Mouse (Mus musculus) MEL (cell line): Measurements from ENCODE around the gene Tex26. TPM values are rescaled to one million over a fixed set of nuclear protein-coding genes. Genes with fewer than 3 reads are reported as not detected.

Source experiments
- DNase-seq: peaks from one replicate; pipeline ENCODE4 v3.0.0; 2011; ENCODE audit warnings: low read depth, low spot score
- H3K27ac ChIP-seq: 2 replicates; pipeline ENCODE4 v1.5.1; 2012; ENCODE audit warnings: low read depth, mild to moderate bottlenecking, control low read depth, low read length, moderate library complexity; ENCODE audit not compliant: control insufficient read depth
- H3K27me3 ChIP-seq, 2 experiments: fragments of 150-350 bp in 1 of 2; sonication (generic) in 1 of 2; 2 replicates each; pipeline ENCODE4 v1.6.1; 2012; ENCODE audit warnings: low read length in 2 of 2, mild to moderate bottlenecking in 2 of 2, improper control_type of control experiment in 1 of 2, moderate library complexity in 1 of 2; ENCODE audit not compliant: insufficient read depth in 2 of 2, control insufficient read depth in 1 of 2
- H3K36me3 ChIP-seq, 2 experiments: 2 replicates each; pipeline ENCODE4 v1.6.1; 2012 to 2014; ENCODE audit warnings: low read length in 2 of 2, improper control_type of control experiment in 1 of 2, inconsistent platforms in 1 of 2, mild to moderate bottlenecking in 1 of 2; ENCODE audit not compliant: insufficient read depth in 2 of 2, control insufficient read depth in 1 of 2
- H3K4me1 ChIP-seq, 2 experiments: fragments of 150-350 bp in 1 of 2; sonication (generic) in 1 of 2; 2 replicates each; pipeline ENCODE4 v1.6.1; 2012; ENCODE audit warnings: low read length in 2 of 2, improper control_type of control experiment in 1 of 2, mild to moderate bottlenecking in 1 of 2; ENCODE audit not compliant: insufficient read depth in 2 of 2, control insufficient read depth in 1 of 2
- H3K4me3 ChIP-seq, 2 experiments: fragments of 150-350 bp in 1 of 2; sonication (generic) in 1 of 2; 2 replicates each; pipeline ENCODE4 v1.5.1; 2012; ENCODE audit warnings: low read depth in 2 of 2, low read length in 2 of 2, mild to moderate bottlenecking in 2 of 2, moderate library complexity in 2 of 2, control low read depth in 1 of 2, improper control_type of control experiment in 1 of 2; ENCODE audit not compliant: control insufficient read depth in 1 of 2, insufficient read depth in 1 of 2
- H3K79me2 ChIP-seq: 2 replicates; pipeline ENCODE4 v1.6.1; 2012; ENCODE audit warnings: mild to moderate bottlenecking, low read length, moderate library complexity; ENCODE audit not compliant: control insufficient read depth, poor library complexity, insufficient read depth
- H3K9ac ChIP-seq: 2 replicates; pipeline ENCODE4 v1.6.1; 2012; ENCODE audit warnings: low read depth, mild to moderate bottlenecking, control low read depth, low read length, moderate library complexity; ENCODE audit not compliant: control insufficient read depth, poor library complexity, severe bottlenecking
- H3K9me3 ChIP-seq: fragments of 150-350 bp; sonication (generic); replicated peaks from 2 replicates; pipeline ENCODE4 v1.6.1; 2012; ENCODE audit warnings: mild to moderate bottlenecking, low read length, improper control_type of control experiment, moderate library complexity; ENCODE audit not compliant: insufficient read depth
- BHLHE40 ChIP-seq: IDR thresholded peaks from 2 replicates; pipeline ENCODE4 v1.6.1; 2012; ENCODE audit warnings: low read depth, mild to moderate bottlenecking, inconsistent platforms, low read length, improper control_type of control experiment, borderline replicate concordance
- CHD2 ChIP-seq: IDR thresholded peaks from 2 replicates; pipeline ENCODE4 v1.6.1; 2011; ENCODE audit warnings: low read length, improper control_type of control experiment
- ELF1 ChIP-seq: IDR thresholded peaks from 2 replicates; pipeline ENCODE4 v1.6.1; 2014; ENCODE audit warnings: low read depth, mild to moderate bottlenecking, inconsistent platforms, low read length, improper control_type of control experiment, moderate library complexity
- EP300 ChIP-seq, 2 experiments: IDR thresholded peaks; 2 replicates each; pipeline ENCODE4 v1.6.1; 2011; ENCODE audit warnings: improper control_type of control experiment in 2 of 2, low read length in 2 of 2, low read depth in 1 of 2, mild to moderate bottlenecking in 1 of 2
- ETS1 ChIP-seq: IDR thresholded peaks from 2 replicates; pipeline ENCODE4 v1.6.1; 2012; ENCODE audit warnings: low read depth, mild to moderate bottlenecking, inconsistent platforms, low read length, improper control_type of control experiment, moderate library complexity
- HCFC1 ChIP-seq: IDR thresholded peaks from 2 replicates; pipeline ENCODE4 v1.6.1; 2012; ENCODE audit warnings: low read depth, mild to moderate bottlenecking, inconsistent platforms, low read length, improper control_type of control experiment, moderate library complexity
- KAT2A ChIP-seq: conservative IDR thresholded peaks from 2 replicates; pipeline ENCODE4 v1.6.1; 2012; ENCODE audit warnings: low read depth, low read length, improper control_type of control experiment, inconsistent platforms
- MAFK ChIP-seq: IDR thresholded peaks from 2 replicates; pipeline ENCODE4 v1.6.1; 2011; ENCODE audit warnings: low read depth, mild to moderate bottlenecking, low read length, improper control_type of control experiment, borderline replicate concordance
- MAZ ChIP-seq: IDR thresholded peaks from 2 replicates; pipeline ENCODE4 v1.6.1; 2012; ENCODE audit warnings: low read depth, mild to moderate bottlenecking, inconsistent platforms, low read length, improper control_type of control experiment
- MYC ChIP-seq: IDR thresholded peaks from 2 replicates; pipeline ENCODE4 v1.6.1; 2011; ENCODE audit warnings: low read depth, mild to moderate bottlenecking, low read length, improper control_type of control experiment, moderate library complexity
- NELFE ChIP-seq: IDR thresholded peaks from 2 replicates; pipeline ENCODE4 v1.6.1; 2011; ENCODE audit warnings: low read depth, low read length, improper control_type of control experiment
- NRF1 ChIP-seq: IDR thresholded peaks from 2 replicates; pipeline ENCODE4 v1.6.1; 2014; ENCODE audit warnings: low read depth, mild to moderate bottlenecking, inconsistent platforms, low read length, improper control_type of control experiment, moderate library complexity; ENCODE audit not compliant: poor library complexity, insufficient read depth, severe bottlenecking
- POLR2A ChIP-seq, 2 experiments: IDR thresholded peaks; 2 replicates each; pipeline ENCODE4 v1.6.1; 2011 to 2012; ENCODE audit warnings: low read length in 2 of 2, mild to moderate bottlenecking in 2 of 2, control low read depth in 1 of 2, improper control_type of control experiment in 1 of 2, low read depth in 1 of 2, moderate library complexity in 1 of 2; ENCODE audit not compliant: control insufficient read depth in 1 of 2, insufficient read depth in 1 of 2, poor library complexity in 1 of 2
- RCOR1 ChIP-seq: IDR thresholded peaks from 2 replicates; pipeline ENCODE4 v1.6.1; 2012; ENCODE audit warnings: low read depth, mild to moderate bottlenecking, inconsistent platforms, low read length, improper control_type of control experiment
- SIN3A ChIP-seq: IDR thresholded peaks from 2 replicates; pipeline ENCODE4 v1.6.1; 2012; ENCODE audit warnings: low read length, improper control_type of control experiment, inconsistent platforms
- SMC3 ChIP-seq: IDR thresholded peaks from 2 replicates; pipeline ENCODE4 v1.6.1; 2011; ENCODE audit warnings: low read depth, low read length, improper control_type of control experiment
- TAL1 ChIP-seq: IDR thresholded peaks from 2 replicates; pipeline ENCODE4 v1.6.1; 2012; ENCODE audit warnings: mild to moderate bottlenecking, inconsistent platforms, low read length, moderate library complexity, mixed read lengths
- UBTF ChIP-seq: IDR thresholded peaks from 2 replicates; pipeline ENCODE4 v1.6.1; 2012; ENCODE audit warnings: low read depth, mild to moderate bottlenecking, inconsistent platforms, low read length, improper control_type of control experiment, moderate library complexity, borderline replicate concordance; ENCODE audit not compliant: insufficient read depth
- ZKSCAN1 ChIP-seq: IDR thresholded peaks from 2 replicates; pipeline ENCODE4 v1.6.1; 2012; ENCODE audit warnings: low read depth, mild to moderate bottlenecking, inconsistent platforms, low read length, improper control_type of control experiment, moderate library complexity
- polyA plus RNA-seq, 2 experiments: library from polyadenylated mRNA; stranded (reverse) in 1 of 2; unstranded in 1 of 2; fragments of >175 nt in 1 of 2; fragments of >200 nt in 1 of 2; gene quantifications; 2 replicates each; pipeline versions ENCODE4 v1.2.1 to v1.2.4; 2012; ENCODE audit warnings: low replicate concordance in 2 of 2, low read depth in 1 of 2; ENCODE audit not compliant: insufficient read length in 2 of 2, insufficient read depth in 1 of 2, missing spikeins in 1 of 2
- total RNA-seq: library from RNA; depleted of rRNA; stranded (reverse); fragments of 300-350 nt; gene quantifications from 2 replicates; pipeline ENCODE4 v1.2.3, GENCODE M21; 2012

The Tex26 gene
- total and polyA plus RNA-seq, 3 experiments: not detected

DNA sequence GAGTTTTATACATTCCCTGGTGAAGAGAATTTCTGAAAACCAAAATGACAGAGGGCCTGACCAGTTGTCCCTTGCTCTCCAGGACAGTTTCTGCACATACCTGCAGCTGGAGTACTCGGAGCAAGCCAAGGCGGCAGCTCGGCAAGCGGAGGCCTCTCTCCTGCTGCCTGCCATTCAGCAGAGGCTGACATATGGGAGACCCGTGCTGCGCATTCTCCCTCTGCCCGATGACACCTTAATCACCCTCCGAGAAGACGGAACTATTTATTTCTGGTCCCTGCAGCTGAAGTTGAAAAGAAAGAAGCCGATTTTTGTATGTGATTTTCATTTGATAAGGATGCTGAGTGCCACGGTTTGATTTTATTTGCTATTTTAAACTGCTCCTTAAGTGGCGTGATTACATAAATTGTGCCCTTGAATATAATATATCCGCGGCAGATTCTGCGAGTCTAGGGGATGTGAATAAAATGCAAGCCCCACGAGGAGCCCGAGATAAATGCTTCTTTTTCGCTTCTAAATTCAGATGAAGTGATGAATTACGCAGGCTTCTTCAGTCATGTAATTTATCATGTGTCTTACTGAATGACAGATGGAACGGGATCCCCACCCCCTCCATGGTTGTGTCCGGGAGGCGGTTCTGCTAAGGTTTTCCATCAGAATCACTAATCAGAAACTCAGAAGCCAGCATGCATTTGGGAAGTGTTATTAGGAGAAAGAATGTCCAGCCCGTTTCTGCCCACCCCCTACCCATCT is 64.1 kb downstream of the Tex26 start:
- H3K27ac ChIP-seq: no peak overlapping the region
- no peak overlapping the region for H3K4me3 ChIP-seq
- no peak for DNase-seq
- no peak overlapping the region for H3K9ac ChIP-seq
- H3K4me1 ChIP-seq: no peaks in the 10 kb centered on the region
- H3K79me2 ChIP-seq: no peaks in the 10 kb centered on the region
- no peaks in the 10 kb centered on the region for H3K36me3 ChIP-seq
- no peak for TF ChIP-seq ZKSCAN1
- TF ChIP-seq, all 39 proteins: peak for 0
- Histone ChIP-seq H3K27me3 (no peaks in the 10 kb centered on the region), H3K9me3 (no peaks in the 10 kb centered on the region; the same call in 1 of the 2 replicates)

DNA sequence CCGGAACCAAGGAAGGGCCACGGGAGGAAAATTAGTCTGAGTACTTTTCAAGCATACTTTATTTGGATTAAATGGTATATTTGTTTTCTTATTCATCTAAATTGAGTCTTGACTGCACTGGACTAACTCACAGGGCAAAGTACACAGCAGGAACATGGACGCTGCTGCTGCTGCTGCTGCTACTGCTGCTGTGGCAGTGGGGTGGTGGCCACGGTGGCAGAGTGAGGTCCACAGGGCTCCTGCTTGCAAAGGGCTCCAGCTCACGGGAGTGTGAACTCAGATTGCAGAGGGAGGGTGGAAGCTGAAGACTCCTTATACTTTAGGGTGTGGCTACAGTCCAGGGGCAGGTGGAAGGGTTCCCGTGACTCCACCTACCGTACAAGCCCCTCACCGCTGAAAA is 65.5 kb downstream of the Tex26 start:
- Histone ChIP-seq H3K27me3 (no peaks in the 10 kb centered on the region), H3K9ac (no peak overlapping the region), H3K9me3 (no peaks in the 10 kb centered on the region; the same call in 1 of the 2 replicates), H3K27ac (no peak overlapping the region), H3K4me3 (no peak overlapping the region), H3K4me1 (no peaks in the 10 kb centered on the region), H3K79me2 (no peaks in the 10 kb centered on the region), H3K36me3 (no peaks in the 10 kb centered on the region)
- DNase-seq: no peak
- TF ChIP-seq UBTF: no peak
- TF ChIP-seq TAL1: no peak
- TF ChIP-seq MAFK: no peak
- no peak for TF ChIP-seq CHD2
- TF ChIP-seq ETS1: no peak
- no peak for TF ChIP-seq MAZ
- TF ChIP-seq KAT2A: no peak
- TF ChIP-seq MYC: no peak
- TF ChIP-seq BHLHE40: no peak
- no peak for TF ChIP-seq ELF1
- no peak for TF ChIP-seq SIN3A
- no peak for TF ChIP-seq NRF1
- no peak for TF ChIP-seq HCFC1
- no peak for TF ChIP-seq NELFE
- no peak for TF ChIP-seq EP300 (IDR thresholded peaks at IDR 0.05; ENCODE audit: low read depth in 1 of 2, low read length in 2 of 2)
- no peak for TF ChIP-seq ZKSCAN1
- TF ChIP-seq SMC3: no peak
- TF ChIP-seq RCOR1: no peak
- no peak for TF ChIP-seq POLR2A (IDR thresholded peaks at IDR 0.05; ENCODE audit: control insufficient read depth in 1 of 2, insufficient read depth in 1 of 2, low read depth in 1 of 2, low read length in 2 of 2, poor library complexity in 1 of 2)
